Comparison of ENCODE assay signal across 17 mouse cellular contexts in the genomic region with DNA sequence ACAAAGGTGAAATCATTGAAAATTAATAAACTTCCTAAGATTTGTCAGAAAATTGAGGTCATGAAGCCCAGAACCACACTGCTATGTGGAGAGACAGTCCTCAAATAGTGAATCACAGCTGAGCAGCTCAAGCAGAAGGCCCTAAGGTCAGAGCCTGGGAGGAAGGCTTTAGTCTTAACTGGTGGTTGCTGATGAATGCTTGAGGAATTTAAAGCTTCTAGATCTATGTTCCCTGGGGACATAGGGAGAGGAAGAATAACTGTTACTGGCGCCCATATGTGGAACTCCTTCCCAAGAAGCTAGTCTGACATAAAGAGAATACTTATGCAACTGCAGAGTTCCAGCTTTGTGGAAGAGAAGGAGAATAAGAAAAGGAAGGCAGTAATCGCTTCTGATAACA.
"Had no signal": no experiment of that assay in that cellular context is flagged by ENCODE, and none has a peak within 500 bp of the region (broad histone marks: within the 10 kb centered on the region; RNA-seq: fewer than 3 reads in every experiment).

No protein-coding gene starts in this region.

- ATAC-seq: midbrain, embryonic 15.5 days had no signal

- DNase-seq: kidney, adult 8-10 months; kidney, postnatal 25 days; layer of hippocampus, adult 9-11 months; liver; liver, embryonic 13.5 days; lung, adult 2 months; retina, postnatal 1 day; thymus, adult 18-20 months; thymus, postnatal 36 days had no signal

- H3K4me2 ChIP-seq: kidney, embryonic 15.5 days; limb, embryonic 13.5 days; liver, embryonic 13.5 days; midbrain, embryonic 12.5 days; midbrain, embryonic 15.5 days; neural tube, embryonic 13.5 days had no signal

- H3K4me1 ChIP-seq: kidney, embryonic 15.5 days; limb, embryonic 10.5 days; limb, embryonic 13.5 days; liver, embryonic 13.5 days; midbrain, embryonic 12.5 days; midbrain, embryonic 15.5 days; neural tube, embryonic 13.5 days had no signal

- H3K9ac ChIP-seq: kidney, embryonic 15.5 days; limb, embryonic 13.5 days; liver, embryonic 13.5 days; midbrain, embryonic 12.5 days; midbrain, embryonic 15.5 days; neural tube, embryonic 13.5 days had no signal

- H3K4me3 ChIP-seq: kidney, embryonic 15.5 days; layer of hippocampus, adult 2 months; limb, embryonic 10.5 days; limb, embryonic 13.5 days; liver, embryonic 13.5 days; midbrain, embryonic 12.5 days; midbrain, embryonic 15.5 days; neural tube, embryonic 13.5 days had no signal

- H3K27ac ChIP-seq: kidney, embryonic 15.5 days; layer of hippocampus, adult 2 months; limb, embryonic 10.5 days; limb, embryonic 13.5 days; liver, embryonic 13.5 days; macrophage; midbrain, embryonic 12.5 days; midbrain, embryonic 15.5 days; neural tube, embryonic 13.5 days had no signal

- H3K9me3 ChIP-seq: kidney, embryonic 15.5 days; limb, embryonic 10.5 days; limb, embryonic 13.5 days; liver, embryonic 13.5 days; midbrain, embryonic 12.5 days; midbrain, embryonic 15.5 days; neural tube, embryonic 13.5 days had no signal

- H3K36me3 ChIP-seq: kidney, embryonic 15.5 days; limb, embryonic 10.5 days; limb, embryonic 13.5 days; liver, embryonic 13.5 days; midbrain, embryonic 12.5 days; midbrain, embryonic 15.5 days; neural tube, embryonic 13.5 days had no signal

- H3K27me3 ChIP-seq: kidney, embryonic 15.5 days; limb, embryonic 13.5 days; liver, embryonic 13.5 days; midbrain, embryonic 12.5 days; midbrain, embryonic 15.5 days; neural tube, embryonic 13.5 days had no signal
